Mouse (Mus musculus) embryo, embryonic 10.5 days (tissue): Measurements from ENCODE around the gene Syt7.

Source experiments
- DNase-seq: peaks from one replicate; pipeline ENCODE4 v3.0.0-alpha.2; 2015; ENCODE audit warnings: low spot score

Gene Syt7

GRCm38 (mm10) chr19:10389391-10390098 lies 655 bp downstream of the Syt7 start:
- peak; percentile 37 for DNase-seq

DNA sequence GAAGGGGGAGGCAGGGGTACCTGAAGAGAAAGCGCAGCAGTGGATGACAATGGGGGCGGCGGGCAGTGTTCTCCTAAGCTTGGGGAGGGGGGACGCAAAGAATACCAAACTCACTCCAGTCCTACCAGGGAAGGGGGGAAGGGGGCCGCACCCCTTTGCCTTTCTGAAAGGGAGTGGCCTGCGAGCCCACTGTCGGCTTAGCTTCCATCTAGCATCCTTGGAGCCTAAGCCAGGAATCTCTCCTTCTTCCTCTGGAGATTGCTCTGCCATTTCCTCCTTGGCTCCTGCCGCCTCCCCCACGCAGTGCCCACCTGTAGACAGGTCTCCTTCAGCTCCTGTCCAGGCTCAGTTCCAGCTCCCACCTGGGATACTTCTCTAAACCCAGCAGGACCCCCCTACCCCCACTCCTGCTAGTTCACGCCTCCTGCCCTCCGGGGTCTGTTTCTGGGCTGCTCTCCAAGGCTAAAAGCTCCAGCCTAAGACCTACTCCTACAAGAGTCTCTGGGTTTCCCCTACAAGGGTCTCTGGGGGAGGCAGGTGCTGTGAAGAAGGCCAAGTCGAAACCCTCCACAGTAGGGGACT lies 1.3 kb downstream of the Syt7 start:
- no peak for DNase-seq

GRCm38 (mm10) chr19:10391028-10391427 lies 2.1 kb downstream of the Syt7 start:
- DNase-seq = no peak

DNA sequence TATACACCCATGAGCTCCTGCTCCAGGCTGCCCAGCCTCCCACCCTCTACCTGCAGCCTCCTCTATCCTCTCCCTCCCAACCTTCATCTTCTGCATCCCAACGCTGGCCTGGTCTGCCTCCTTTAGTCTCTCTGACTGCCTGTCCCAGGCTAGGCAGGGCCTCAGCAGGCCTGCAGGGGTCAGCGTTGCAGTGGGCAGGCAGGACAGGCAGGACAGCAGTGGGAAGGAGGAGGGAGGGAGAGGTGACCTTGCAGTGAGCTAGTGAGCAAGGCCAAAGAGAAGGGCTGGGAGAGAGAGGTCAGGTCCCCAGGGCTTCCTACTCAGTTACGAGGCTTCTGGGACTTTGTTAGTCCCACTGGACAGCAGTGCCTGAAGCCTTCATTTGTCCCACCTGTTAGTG lies 3.1 kb downstream of the Syt7 start:
- peak; percentile 54 for DNase-seq

- DNase-seq = no peak
Observed at GRCm38 (mm10) chr19:10393471-10393870, 4.6 kb downstream of the Syt7 start.

GRCm38 (mm10) chr19:10393874-10394500 lies 5.1 kb downstream of the Syt7 start:
- DNase-seq = no peak

- DNase-seq = peak; percentile 75
Observed at GRCm38 (mm10) chr19:10395174-10395573, 6.3 kb downstream of the Syt7 start.

GRCm38 (mm10) chr19:10396962-10397361 lies 8.1 kb downstream of the Syt7 start:
- DNase-seq = no peak

DNA sequence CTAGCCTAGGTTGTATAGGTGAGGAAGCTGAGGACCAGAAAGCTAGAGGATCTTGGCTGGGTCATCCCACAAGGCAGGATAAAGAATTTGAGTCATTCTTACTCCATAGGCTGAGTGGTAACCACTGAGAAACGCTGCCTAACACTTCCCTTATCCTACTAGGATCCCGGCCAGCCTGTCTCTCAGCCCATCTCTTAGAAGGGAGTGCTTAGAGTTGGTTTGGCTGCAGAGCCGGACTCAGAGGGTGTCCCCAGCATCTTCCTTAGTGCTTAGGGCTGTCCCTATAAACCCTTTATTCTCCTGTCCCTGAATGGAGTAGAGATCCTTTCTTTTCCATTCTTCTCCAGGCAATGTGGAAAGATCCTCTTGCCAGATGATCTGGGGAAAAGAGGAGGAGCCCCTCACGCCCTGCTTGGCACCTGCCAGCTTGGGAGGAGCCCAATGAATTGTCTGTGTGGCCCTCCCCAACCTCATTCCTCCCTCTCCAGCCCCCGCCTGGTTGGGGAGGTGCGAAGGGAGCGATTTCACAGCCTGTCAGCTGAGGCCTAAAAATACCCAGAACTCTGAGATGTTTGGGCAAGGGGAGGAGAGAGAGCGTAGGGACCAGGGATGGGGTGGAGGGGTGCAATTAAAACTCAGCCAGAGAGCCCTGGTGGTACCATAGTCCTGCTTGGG lies 8.7 kb downstream of the Syt7 start:
- no peak for DNase-seq

GRCm38 (mm10) chr19:10398296-10398695 lies 9.4 kb downstream of the Syt7 start:
- no peak for DNase-seq

DNA sequence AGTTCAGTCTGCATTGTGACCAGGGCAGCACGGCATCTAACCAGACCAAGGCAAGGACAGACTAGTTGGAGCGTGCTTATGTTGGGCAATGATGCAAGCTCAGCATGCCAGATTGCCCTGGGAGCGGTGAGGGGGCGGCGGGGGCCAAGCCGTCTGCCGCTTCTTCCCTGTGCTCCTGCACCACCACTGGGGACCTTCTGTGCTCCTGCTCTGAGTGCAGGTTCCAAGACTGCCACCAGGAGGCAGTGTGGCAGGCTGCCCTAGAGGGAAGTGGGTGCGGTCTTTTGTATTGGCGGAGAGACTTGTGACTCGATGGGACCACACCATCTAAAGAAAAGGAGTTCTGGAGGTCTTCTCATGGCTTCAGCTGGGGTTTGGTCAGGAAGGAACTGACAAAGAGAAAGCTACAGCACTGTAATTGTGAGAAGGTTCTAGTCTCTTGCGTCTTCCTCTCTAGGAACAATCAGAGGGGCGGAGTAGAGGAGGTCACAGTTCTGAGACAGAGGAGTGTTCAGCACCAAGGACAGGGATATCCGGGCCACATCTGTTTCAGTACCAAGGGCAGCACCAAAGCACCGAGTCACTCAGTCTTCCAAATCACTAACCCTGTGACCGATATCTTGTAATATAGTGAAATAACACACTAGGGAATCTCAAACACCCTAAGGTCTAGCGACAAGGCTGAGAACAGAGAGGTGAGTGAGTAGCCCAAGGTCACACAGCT lies 14.0 kb downstream of the Syt7 start:
- DNase-seq = peak; percentile 92

DNA sequence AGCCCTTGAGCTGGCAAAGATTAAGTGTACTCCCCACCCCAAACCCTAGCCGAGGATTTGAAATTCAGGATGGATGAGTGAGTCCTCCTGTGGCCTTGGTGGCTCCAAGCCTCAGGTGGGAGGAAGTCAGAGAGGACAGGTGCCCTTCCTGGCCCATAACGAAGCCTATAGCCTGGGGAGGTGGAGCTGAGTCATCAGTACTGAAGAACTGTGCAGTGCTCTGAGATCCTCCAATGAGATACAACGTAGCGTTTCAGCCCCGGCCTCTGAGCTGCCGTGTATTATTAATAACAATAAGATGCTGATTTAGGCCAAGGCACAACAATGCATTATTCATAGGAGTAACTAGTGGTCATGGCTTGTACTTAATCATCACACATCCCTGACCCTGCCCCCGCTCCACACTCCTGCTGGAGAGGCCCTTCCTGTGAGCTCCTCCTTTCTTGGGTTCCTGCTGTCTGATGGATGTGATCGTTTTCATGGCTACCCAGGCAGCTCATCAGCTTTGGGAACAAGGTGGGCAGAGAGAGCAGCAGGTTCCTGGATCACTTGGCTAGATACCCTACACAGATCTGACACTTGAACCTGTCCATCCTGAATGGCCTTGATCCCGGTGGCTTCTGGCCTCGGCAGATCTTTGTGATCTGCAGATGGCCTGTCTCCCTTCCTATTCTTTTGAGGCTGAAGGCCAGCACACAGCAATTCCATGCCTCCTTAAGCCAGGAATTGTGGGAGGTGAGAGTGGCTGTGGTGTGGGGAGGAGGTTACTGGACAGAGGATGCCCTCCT lies 14.9 kb downstream of the Syt7 start:
- no peak for DNase-seq

DNA sequence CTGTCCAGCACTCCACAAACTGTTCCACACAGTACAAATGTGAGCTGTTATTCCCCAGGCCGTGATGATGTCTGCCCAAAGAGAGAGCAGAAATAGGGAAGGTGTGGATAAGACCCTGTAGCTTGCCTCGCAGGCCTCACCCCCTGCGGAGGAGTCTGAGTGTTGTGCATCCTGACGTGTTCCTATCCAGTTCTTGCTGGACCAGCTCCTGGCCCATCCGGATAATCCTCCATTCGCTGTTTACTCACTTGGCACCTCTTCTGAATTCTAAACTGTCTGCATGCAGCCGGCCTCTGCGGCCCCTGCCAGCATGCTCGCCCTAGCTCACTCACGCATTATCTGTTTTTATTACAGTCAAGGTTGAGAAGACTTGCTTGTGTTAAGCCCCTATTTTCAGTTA lies 15.5 kb downstream of the Syt7 start:
- DNase-seq = no peak

- no peak for DNase-seq
Observed at GRCm38 (mm10) chr19:10404911-10405310, 16.0 kb downstream of the Syt7 start.

GRCm38 (mm10) chr19:10413701-10414242 lies 24.9 kb downstream of the Syt7 start:
- peak; percentile 96 for DNase-seq

DNA sequence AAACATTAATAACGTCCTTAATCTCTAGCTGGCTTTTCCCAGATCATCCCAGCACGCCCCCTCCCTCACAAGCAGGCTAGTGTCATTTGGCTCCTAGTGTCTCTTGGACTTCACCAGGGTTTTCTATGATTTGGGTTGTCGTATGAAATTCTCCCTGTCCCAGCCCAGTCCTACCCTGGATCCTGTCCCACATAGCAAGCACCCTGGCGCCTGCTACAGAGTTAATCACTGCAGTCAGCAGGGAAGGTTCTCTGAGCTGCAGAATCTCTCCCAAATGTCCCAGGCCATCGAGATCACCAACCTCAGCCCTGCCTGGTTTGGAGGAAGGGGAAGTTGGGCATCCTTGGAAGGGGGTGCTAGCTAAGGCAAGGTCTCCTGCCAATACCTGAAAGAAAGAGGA lies 26.6 kb downstream of the Syt7 start:
- no peak for DNase-seq

GRCm38 (mm10) chr19:10416889-10417288 lies 28.0 kb downstream of the Syt7 start:
- no peak for DNase-seq

GRCm38 (mm10) chr19:10417436-10417835 lies 28.5 kb downstream of the Syt7 start:
- no peak for DNase-seq

- peak; percentile 52 for DNase-seq
Observed at GRCm38 (mm10) chr19:10421986-10422976, 33.4 kb downstream of the Syt7 start.

DNA sequence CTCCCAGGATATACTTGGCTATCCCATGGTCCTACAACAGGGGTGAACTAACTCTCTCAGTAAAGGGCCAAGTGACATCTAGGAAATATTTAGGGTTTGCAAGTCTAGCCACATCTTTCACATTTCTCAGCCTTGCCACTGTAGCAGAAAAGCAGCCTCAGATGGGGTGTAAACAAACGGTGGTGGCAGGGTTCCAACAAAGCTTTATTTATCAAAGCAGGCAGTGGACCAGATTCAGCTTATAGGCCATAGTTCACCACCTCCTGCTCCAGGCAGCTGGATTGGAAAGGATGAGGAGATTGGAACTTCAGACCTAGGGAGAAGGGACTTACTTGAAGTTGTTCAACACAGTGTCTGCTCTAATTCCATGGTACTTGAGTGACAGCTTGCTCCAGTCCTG lies 35.9 kb downstream of the Syt7 start:
- no peak for DNase-seq
